Mouse (Mus musculus): ENCODE data around the gene Ctsz.

Gene Ctsz

GRCm38 (mm10) chr2:174448405-174448804 lies 9.6 kb upstream of the Ctsz start:
- TF ChIP-seq GATA4 (IDR thresholded peaks at IDR 0.05; ENCODE audit: insufficient replicate concordance, low read length): no peak

GRCm38 (mm10) chr2:174446905-174447304 lies 8.1 kb upstream of the Ctsz start:
- no peak for TF ChIP-seq GATA4 (IDR thresholded peaks at IDR 0.05; ENCODE audit: insufficient replicate concordance, low read length)

- no peak for TF ChIP-seq GATA4 (IDR thresholded peaks at IDR 0.05; ENCODE audit: insufficient replicate concordance, low read length)
Observed at GRCm38 (mm10) chr2:174446492-174446891, 7.7 kb upstream of the Ctsz start.

- no peak for TF ChIP-seq GATA4 (IDR thresholded peaks at IDR 0.05; ENCODE audit: insufficient replicate concordance, low read length)
Observed at GRCm38 (mm10) chr2:174445018-174445417, 6.2 kb upstream of the Ctsz start.

- TF ChIP-seq GATA4 (IDR thresholded peaks at IDR 0.05; ENCODE audit: insufficient replicate concordance, low read length): no peak
Observed at GRCm38 (mm10) chr2:174444359-174444758, 5.5 kb upstream of the Ctsz start.

GRCm38 (mm10) chr2:174443046-174443445 lies 4.2 kb upstream of the Ctsz start:
- no peak for TF ChIP-seq GATA4 (IDR thresholded peaks at IDR 0.05; ENCODE audit: insufficient replicate concordance, low read length)

GRCm38 (mm10) chr2:174442460-174442859 lies 3.6 kb upstream of the Ctsz start:
- no peak for TF ChIP-seq GATA4 (IDR thresholded peaks at IDR 0.05; ENCODE audit: insufficient replicate concordance, low read length)

GRCm38 (mm10) chr2:174441898-174442297 lies 3.1 kb upstream of the Ctsz start:
- no peak for TF ChIP-seq GATA4 (IDR thresholded peaks at IDR 0.05; ENCODE audit: insufficient replicate concordance, low read length)

- no peak for TF ChIP-seq GATA4 (IDR thresholded peaks at IDR 0.05; ENCODE audit: insufficient replicate concordance, low read length)
Observed at GRCm38 (mm10) chr2:174439961-174440360, 1.1 kb upstream of the Ctsz start.

- TF ChIP-seq GATA4 (IDR thresholded peaks at IDR 0.05; ENCODE audit: insufficient replicate concordance, low read length): no peak
Observed at GRCm38 (mm10) chr2:174439450-174439838, 605 bp upstream of the Ctsz start.

GRCm38 (mm10) chr2:174438181-174438580 lies 658 bp downstream of the Ctsz start:
- TF ChIP-seq GATA4 (IDR thresholded peaks at IDR 0.05; ENCODE audit: insufficient replicate concordance, low read length): no peak

GRCm38 (mm10) chr2:174437697-174437982 lies 1.2 kb downstream of the Ctsz start:
- TF ChIP-seq GATA4 (IDR thresholded peaks at IDR 0.05; ENCODE audit: insufficient replicate concordance, low read length): no peak

- no peak for TF ChIP-seq GATA4 (IDR thresholded peaks at IDR 0.05; ENCODE audit: insufficient replicate concordance, low read length)
Observed at GRCm38 (mm10) chr2:174436916-174437696, 1.7 kb downstream of the Ctsz start.

- no peak for TF ChIP-seq GATA4 (IDR thresholded peaks at IDR 0.05; ENCODE audit: insufficient replicate concordance, low read length)
Observed at GRCm38 (mm10) chr2:174436076-174436701, 2.6 kb downstream of the Ctsz start.

GRCm38 (mm10) chr2:174434943-174435342 lies 3.9 kb downstream of the Ctsz start:
- TF ChIP-seq GATA4 (IDR thresholded peaks at IDR 0.05; ENCODE audit: insufficient replicate concordance, low read length): no peak

- no peak for TF ChIP-seq GATA4 (IDR thresholded peaks at IDR 0.05; ENCODE audit: insufficient replicate concordance, low read length)
Observed at GRCm38 (mm10) chr2:174428996-174429591, 9.7 kb downstream of the Ctsz start.
